Mouse (Mus musculus): ENCODE results near the gene Gch1.

GRCm38 (mm10) chr14:47197340-47197739 lies 8.1 kb upstream of the Gch1 start:
- TF ChIP-seq EP300 (optimal IDR thresholded peaks at IDR 0.05) (no peak), CTCF (IDR thresholded peaks at IDR 0.05; ENCODE audit: low read depth) (no peak)
